Mouse (Mus musculus) ES-E14 (cell line): ENCODE measurements around the gene Slc17a7.

Experiments used
- CHD2 ChIP-seq: IDR thresholded peaks from 2 replicates; pipeline ENCODE4 v1.6.1; 2014; ENCODE audit warnings: mild to moderate bottlenecking, low read depth, low read length, inconsistent platforms
- ZNF384 ChIP-seq: IDR thresholded peaks from 2 replicates; pipeline ENCODE4 v1.6.1; 2012; ENCODE audit warnings: low read depth, low read length, inconsistent platforms

DNA sequence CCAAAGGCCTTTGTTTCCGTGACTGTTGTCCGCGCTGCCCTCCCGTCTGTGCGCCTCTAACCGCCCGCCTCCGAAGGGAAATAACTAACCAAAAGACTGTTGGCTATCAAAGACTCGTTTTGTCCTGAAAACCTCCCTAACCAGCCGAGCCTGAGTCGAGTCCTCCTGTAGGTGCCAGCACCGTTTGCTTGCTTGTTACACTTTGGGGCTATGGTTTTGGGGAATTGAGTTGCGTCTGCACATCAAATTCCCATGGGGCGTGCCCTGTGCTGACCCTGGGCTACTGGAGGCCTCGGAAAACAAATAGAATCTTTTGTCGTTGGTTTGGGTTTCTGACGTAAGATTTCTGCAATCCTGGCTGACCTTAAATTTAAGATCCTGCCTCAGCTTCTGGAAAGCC lies 34.4 kb upstream of the Slc17a7 start:
- no peak for TF ChIP-seq ZNF384
- no peak for TF ChIP-seq CHD2
